Mouse (Mus musculus): ENCODE measurements around the gene Pank2.
"Not testable (repeated sequence)": the region's sequence is repeated elsewhere in the genome, so short reads cannot be mapped to it uniquely, and the experiment has no call there.

Pank2 gene

GRCm38 (mm10) chr2:131260544-131261307 is 1.6 kb upstream of the Pank2 start:
- no peak for DNase-seq (ENCODE audit: inconsistent ontology term)

- no peak for DNase-seq (ENCODE audit: inconsistent ontology term)
These were observed 648 bp upstream of the Pank2 start for GRCm38 (mm10) chr2:131261481-131262212.

GRCm38 (mm10) chr2:131262680-131263670 is 680 bp downstream of the Pank2 start:
- DNase-seq (ENCODE audit: inconsistent ontology term): no peak

GRCm38 (mm10) chr2:131264027-131264426 is 1.7 kb downstream of the Pank2 start:
- no peak for DNase-seq (ENCODE audit: inconsistent ontology term)

DNA sequence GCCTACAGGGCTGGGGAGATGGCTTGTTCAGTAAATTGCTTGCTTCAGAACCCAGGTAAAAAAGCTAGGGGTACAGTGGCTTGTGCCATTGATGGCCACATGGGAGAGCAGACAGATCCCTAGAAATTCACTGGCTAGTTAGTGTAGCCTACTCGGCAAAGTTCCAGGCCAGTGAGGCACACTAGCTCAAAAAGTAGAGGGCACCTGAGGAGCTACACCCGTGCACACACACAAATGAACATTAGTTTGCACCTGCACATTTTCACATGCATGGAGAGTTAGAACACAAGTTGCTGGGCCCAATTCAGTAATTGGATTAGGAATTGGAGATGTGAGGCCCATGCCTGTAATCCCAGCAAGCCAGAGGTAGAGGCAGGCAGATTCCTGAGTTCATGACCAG is 2.8 kb downstream of the Pank2 start:
- DNase-seq (ENCODE audit: inconsistent ontology term): no peak

DNA sequence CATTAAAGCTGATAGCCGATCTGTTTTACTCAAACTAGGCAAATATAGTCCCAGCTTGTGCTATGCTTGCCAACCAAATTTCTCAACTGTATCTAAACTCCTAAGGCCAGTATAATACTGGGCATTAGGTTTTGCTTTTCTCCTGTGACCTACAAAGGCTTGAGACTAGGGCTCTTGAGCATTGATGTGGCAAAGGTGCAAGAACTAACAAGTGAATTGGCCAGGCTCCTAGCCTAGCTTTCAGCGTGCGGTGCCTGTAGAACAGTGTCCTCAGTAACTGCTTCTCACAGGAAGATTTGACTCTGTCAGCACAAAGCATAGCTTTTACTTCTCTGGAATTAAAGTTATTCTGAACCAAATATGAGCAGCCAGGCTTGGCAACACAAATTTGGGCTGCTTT is 13.2 kb downstream of the Pank2 start:
- no peak for DNase-seq (ENCODE audit: inconsistent ontology term)

DNA sequence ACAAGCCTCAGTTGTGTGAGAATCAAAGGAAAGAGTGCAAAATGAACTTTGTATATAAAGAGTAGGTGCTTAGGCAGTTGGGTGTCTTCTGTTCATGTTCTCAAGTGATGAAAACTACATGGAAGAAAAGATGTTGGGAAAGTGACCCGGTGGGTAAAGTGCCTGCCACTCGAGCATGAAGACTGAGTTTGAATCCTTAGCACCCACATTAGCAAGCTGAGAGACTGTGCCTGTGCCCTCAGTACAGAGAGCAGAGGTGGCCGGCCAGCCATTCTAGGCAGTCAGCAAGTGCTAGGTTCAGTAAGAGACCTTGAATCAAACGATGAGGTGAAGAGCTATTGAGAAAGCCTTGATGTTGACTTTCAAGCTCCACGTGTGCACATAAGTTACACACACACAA is 14.4 kb downstream of the Pank2 start:
- no peak for DNase-seq (ENCODE audit: inconsistent ontology term)

DNA sequence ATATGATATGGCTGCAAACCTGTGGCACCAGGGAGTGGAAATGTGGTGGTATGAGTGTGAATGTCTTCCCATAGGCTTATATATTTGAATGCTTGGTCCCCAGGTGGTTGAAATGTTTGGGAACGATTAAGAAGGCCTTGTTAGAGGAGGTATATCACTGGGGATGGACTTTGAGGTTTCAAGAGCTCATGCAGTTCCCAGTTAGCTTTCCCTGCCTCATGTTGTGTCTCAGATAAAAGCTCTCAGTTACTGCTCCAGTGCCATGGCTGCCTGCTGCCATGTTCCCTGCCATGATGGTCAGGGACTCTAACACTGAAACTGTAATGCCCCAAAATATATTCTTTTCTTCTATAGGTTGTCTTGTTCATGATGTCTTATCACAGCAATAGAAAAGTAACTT is 19.3 kb downstream of the Pank2 start:
- DNase-seq (ENCODE audit: inconsistent ontology term): no peak

DNA sequence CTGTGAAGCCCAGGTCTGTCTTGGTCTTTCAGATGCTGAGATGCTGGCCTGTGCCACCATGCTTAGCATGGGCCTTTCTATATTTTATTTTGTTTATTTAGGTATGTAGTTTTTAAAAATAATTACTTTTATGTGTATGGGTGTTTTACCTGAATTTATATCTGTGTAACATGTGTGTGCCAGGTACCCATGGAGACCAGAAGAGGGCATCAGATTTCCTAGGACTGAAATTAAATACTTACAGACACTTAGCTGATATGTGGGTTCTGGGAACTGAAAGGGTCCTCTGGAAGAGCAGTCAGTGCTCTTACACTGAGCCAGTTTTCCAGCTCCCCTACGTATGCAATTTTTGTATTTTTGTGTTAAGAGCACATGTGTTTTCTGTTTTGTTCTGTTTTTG is 24.0 kb downstream of the Pank2 start:
- DNase-seq (ENCODE audit: inconsistent ontology term): no peak

DNA sequence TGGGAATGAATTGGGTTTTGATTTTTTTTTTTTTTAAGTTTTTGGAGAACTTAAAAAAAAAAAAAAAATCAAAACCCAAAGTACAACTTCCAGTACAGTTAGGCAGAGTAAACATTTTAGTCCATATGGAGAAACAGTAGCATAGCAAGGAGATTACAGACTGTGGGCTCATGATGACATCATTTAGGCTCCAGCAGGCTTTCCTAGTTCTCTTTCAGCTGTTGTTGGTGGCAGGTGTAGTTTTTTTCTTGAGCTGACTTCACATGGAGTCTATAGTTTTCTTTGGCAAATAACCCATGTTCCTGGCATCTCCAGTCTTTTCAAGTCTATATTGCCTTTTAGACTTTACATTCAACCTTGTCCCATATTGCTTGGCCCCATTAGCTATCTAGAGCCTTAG is 28.4 kb downstream of the Pank2 start:
- no peak for DNase-seq (ENCODE audit: inconsistent ontology term)

DNA sequence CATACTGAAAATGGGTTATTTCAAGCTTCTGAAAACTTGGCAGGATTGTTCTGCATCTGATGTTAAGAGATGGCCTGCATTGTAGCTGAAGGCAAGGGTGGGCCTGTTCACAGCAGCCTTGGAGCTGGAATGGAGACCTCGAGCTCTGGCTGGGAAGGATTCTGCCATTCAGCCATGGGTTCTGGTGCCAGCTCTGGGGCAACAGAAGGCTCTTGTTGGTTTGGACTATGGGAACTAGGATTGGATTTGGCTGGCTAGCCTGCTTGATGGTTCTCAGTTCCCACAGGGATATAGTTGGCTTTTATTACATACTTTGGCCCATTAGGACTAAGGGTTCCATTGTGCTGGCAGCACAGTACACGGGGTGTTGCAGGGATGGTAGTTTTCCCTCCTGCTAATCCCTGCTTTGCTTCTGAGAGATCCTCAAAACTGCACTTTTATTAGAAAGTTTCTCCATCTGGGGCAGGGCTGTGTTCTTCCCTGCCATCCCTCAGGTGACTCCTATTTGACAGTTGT is 34.5 kb downstream of the Pank2 start:
- DNase-seq (ENCODE audit: inconsistent ontology term): no peak

GRCm38 (mm10) chr2:131298674-131299073 is 36.4 kb downstream of the Pank2 start:
- not testable (repeated sequence) for DNase-seq (ENCODE audit: inconsistent ontology term)

GRCm38 (mm10) chr2:131300485-131300884 is 38.2 kb downstream of the Pank2 start:
- no peak for DNase-seq (ENCODE audit: inconsistent ontology term)

- no peak for DNase-seq (ENCODE audit: inconsistent ontology term)
These were observed 39.3 kb downstream of the Pank2 start for GRCm38 (mm10) chr2:131301635-131302034.

DNA sequence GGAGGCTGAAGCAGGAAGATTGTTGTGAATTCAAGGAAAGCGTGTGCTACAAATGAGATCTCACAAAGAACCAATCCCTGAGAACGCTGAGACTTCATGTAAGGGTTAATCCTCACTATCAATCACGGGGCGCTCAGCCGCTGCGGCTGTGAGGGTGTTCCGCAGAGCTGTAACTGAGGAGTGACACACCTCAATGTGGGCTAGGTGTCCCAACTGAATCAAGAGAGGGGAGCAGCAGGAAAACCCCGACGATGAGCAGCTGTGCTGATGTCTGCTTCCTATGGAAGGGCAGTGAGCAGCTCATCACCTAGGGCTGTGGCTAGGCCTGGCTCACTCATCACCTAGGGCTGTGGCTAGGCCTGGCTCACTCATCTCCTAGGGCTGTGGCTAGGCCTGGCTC is 42.2 kb downstream of the Pank2 start:
- DNase-seq (ENCODE audit: inconsistent ontology term): no peak

GRCm38 (mm10) chr2:131305226-131305625 is 42.9 kb downstream of the Pank2 start:
- DNase-seq (ENCODE audit: inconsistent ontology term): peak; percentile 81

DNA sequence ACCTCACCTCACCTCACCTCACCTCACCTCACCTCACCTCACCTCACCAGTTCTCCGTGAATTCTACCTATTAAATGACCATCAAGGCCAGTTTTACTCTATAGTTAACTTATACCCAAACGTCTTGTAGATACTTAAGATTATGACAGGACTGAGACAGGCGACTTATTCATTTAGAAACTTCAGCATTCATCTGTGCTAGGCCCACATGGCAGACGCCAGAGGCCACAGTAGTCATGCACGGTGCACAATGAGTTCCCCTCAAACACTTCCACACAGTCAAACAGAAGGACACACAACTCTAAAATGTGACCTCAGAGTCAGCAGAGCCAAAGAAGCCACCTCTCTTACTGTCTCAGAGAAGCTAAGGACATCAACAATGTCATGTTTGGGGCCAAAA is 45.1 kb downstream of the Pank2 start:
- DNase-seq (ENCODE audit: inconsistent ontology term): no peak

DNA sequence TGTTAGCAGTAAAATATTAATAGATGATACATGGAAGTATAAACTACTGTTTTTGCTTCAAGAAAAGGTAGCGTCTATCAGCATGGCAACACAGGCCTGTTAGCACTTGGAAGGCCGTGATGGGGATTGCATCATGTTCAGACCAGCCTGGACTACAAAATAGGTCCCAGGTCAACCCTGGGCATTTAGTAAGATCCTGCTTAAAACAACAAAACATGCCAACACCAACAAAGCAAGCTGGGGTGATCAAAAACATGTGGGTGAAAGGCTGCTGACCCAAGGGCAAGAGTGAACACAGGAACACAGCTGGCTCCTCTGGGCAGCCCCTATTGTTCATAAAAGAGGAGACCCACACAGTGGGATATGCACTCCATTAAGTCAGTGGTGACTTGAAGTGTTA is 45.5 kb downstream of the Pank2 start:
- DNase-seq (ENCODE audit: inconsistent ontology term): no peak

DNA sequence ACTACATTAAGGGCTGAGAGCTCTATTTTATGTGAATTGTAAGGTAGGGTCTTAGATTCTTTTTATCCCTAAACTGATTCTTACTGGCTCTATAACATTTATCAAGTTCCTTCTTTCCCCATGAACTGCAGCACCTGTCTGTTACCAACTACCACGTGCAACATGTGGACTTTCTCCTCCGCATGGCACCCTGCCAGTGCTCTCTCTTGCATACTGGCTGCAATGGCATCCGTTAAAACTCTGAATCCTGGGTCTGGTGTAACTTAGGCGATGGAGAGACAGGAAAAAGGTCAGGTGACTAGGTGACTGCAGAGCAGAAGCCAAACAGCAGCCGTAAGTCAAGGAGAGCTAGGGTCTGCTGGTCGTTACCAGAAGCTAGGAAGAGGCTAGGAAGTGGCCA is 47.0 kb downstream of the Pank2 start:
- DNase-seq (ENCODE audit: inconsistent ontology term): no peak

GRCm38 (mm10) chr2:131316167-131316566 is 53.9 kb downstream of the Pank2 start:
- DNase-seq (ENCODE audit: inconsistent ontology term): no peak

DNA sequence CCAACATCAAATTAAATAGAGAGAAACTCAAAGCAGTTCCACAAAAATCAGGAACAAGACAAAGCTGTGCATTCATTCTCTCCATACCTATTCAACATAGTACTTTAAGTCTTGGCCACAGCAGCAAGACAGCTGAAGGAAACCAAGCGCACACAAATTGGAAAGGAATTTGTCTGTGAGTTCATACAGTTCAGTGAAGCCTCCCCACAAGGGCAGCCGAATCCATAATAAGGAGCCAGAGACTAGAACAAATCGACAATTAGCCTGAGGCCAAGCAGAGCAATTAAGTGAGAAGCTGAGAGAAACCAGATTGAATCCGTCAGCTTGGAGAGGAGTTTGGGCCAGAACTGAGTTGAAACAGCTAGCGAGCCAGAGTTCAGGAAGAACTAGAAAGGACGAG is 57.1 kb downstream of the Pank2 start:
- peak; percentile 62 for DNase-seq (ENCODE audit: inconsistent ontology term)

- peak; percentile 43 for DNase-seq (ENCODE audit: inconsistent ontology term)
These were observed 58.9 kb downstream of the Pank2 start for GRCm38 (mm10) chr2:131321192-131321591.

Data from Muller cell, postnatal 12 days (primary cell).